Mouse (Mus musculus) adrenal gland, postnatal 36 days (tissue): ENCODE results near the gene Baiap2l2. TPM values are rescaled to one million over a fixed set of nuclear protein-coding genes. Genes with fewer than 3 reads are reported as not detected.

Experiments
- DNase-seq, 2 experiments: peaks; one replicate each; pipeline ENCODE4 v3.0.0; 2021; ENCODE audit warnings: mixed read lengths in 1 of 2
- long read RNA-seq, 2 experiments: library from polyadenylated mRNA; stranded (forward); transcript quantifications; one replicate each; pipeline ENCODE4 v2.0.0; 2021; ENCODE audit warnings: borderline sequencing depth in 2 of 2
- total RNA-seq, 2 experiments: library from RNA; stranded (reverse); gene quantifications; 2 replicates each; pipeline ENCODE4 v1.2.3; 2021

Gene Baiap2l2
- total RNA-seq, result not detected
- long read RNA-seq, experiment 1, result 0 reads
- long read RNA-seq, experiment 2, result 0 reads

GRCm38 (mm10) chr15:79285399-79285798 is at the start of gene Baiap2l2:
TSS of gene Baiap2l2 (minus strand) at chr15:79285537.
- DNase-seq, result no peak

GRCm38 (mm10) chr15:79333409-79333808 is 48.1 kb upstream of the Baiap2l2 start:
- peak; percentile 59 to 62 for DNase-seq

GRCm38 (mm10) chr15:79330521-79330920 is 45.2 kb upstream of the Baiap2l2 start:
- no peak for DNase-seq

- DNase-seq, result no peak
These were observed 44.6 kb upstream of the Baiap2l2 start for GRCm38 (mm10) chr15:79329979-79330363.

- DNase-seq, result no peak
These were observed 44.1 kb upstream of the Baiap2l2 start for GRCm38 (mm10) chr15:79329346-79329978.

- no peak for DNase-seq
These were observed 43.6 kb upstream of the Baiap2l2 start for GRCm38 (mm10) chr15:79328939-79329275.

GRCm38 (mm10) chr15:79328058-79328938 is 43.0 kb upstream of the Baiap2l2 start, which contains the start of gene Pla2g6:
TSS of gene Pla2g6 (minus strand) at chr15:79328390.
- peak; percentile 99 to 100 for DNase-seq

- peak; percentile 30 to 43 for DNase-seq
These were observed 41.9 kb upstream of the Baiap2l2 start for GRCm38 (mm10) chr15:79326971-79327961.

GRCm38 (mm10) chr15:79326264-79326663 is 40.9 kb upstream of the Baiap2l2 start:
- no peak for DNase-seq

- DNase-seq, result no peak
These were observed 40.4 kb upstream of the Baiap2l2 start for GRCm38 (mm10) chr15:79325742-79326141.

- DNase-seq, result no peak
These were observed 39.0 kb upstream of the Baiap2l2 start for GRCm38 (mm10) chr15:79324373-79324772.

- DNase-seq, result no peak
These were observed 38.4 kb upstream of the Baiap2l2 start for GRCm38 (mm10) chr15:79323791-79324155.

- DNase-seq, result peak; percentile 84
These were observed 37.9 kb upstream of the Baiap2l2 start for GRCm38 (mm10) chr15:79322991-79323790.

- DNase-seq, result peak; percentile 22 to 53
These were observed 37.1 kb upstream of the Baiap2l2 start for GRCm38 (mm10) chr15:79322281-79322990.

- DNase-seq, result no peak
These were observed 36.4 kb upstream of the Baiap2l2 start for GRCm38 (mm10) chr15:79321733-79322190.

- no peak for DNase-seq
These were observed 28.6 kb upstream of the Baiap2l2 start for GRCm38 (mm10) chr15:79313848-79314369.

GRCm38 (mm10) chr15:79307861-79308260 is 22.5 kb upstream of the Baiap2l2 start:
- DNase-seq, result peak; percentile 27 to 38

GRCm38 (mm10) chr15:79306043-79306637 is 20.8 kb upstream of the Baiap2l2 start:
- DNase-seq, result no peak

- DNase-seq, result no peak
These were observed 19.5 kb upstream of the Baiap2l2 start for GRCm38 (mm10) chr15:79304832-79305231.

- DNase-seq, result no peak
These were observed 18.4 kb upstream of the Baiap2l2 start for GRCm38 (mm10) chr15:79303725-79304124.
